Mouse (Mus musculus) heart, embryonic 12.5 days (tissue): ENCODE data around the gene Kcna2. TPM values are rescaled to one million over a fixed set of nuclear protein-coding genes. Genes with fewer than 3 reads are reported as not detected.

ENCODE experiments used
- ATAC-seq: fragments of 200-750 bp; cut with Nextera tagmentation; 2 replicates; pipeline ENCODE4 v1.8.0; 2017; ENCODE audit warnings: moderate TSS enrichment, moderate library complexity; ENCODE audit not compliant: insufficient number of reproducible peaks, low FRiP score
- H3K27ac ChIP-seq: fragments of 300-500 bp; sonication (generic); 2 replicates; pipeline ENCODE4 v1.5.1; 2016; ENCODE audit warnings: mild to moderate bottlenecking, moderate library complexity; ENCODE audit not compliant: poor library complexity, severe bottlenecking
- H3K27me3 ChIP-seq: fragments of 300-500 bp; sonication (generic); replicated peaks from 2 replicates; pipeline ENCODE4 v1.6.1; 2016; ENCODE audit warnings: mild to moderate bottlenecking, moderate library complexity
- H3K36me3 ChIP-seq: fragments of 300-500 bp; sonication (generic); 2 replicates; pipeline ENCODE4 v1.6.1; 2016; ENCODE audit warnings: mild to moderate bottlenecking, moderate library complexity
- H3K4me1 ChIP-seq: fragments of 300-500 bp; sonication (generic); replicated peaks from 2 replicates; pipeline ENCODE4 v1.6.1; 2016; ENCODE audit warnings: mild to moderate bottlenecking
- H3K4me2 ChIP-seq: fragments of 300-500 bp; sonication (generic); 2 replicates; pipeline ENCODE4 v1.6.1; 2016; ENCODE audit warnings: mild to moderate bottlenecking, moderate library complexity
- H3K4me3 ChIP-seq: fragments of 300-500 bp; sonication (generic); 2 replicates; pipeline ENCODE4 v1.5.1; 2016; ENCODE audit warnings: mild to moderate bottlenecking
- H3K9ac ChIP-seq: fragments of 300-500 bp; sonication (generic); 2 replicates; pipeline ENCODE4 v1.6.1; 2016; ENCODE audit warnings: mild to moderate bottlenecking, moderate library complexity
- H3K9me3 ChIP-seq: fragments of 300-500 bp; sonication (generic); replicated peaks from 2 replicates; pipeline ENCODE4 v1.6.1; 2016; ENCODE audit warnings: mild to moderate bottlenecking, moderate library complexity
- WGBS: fragments of 180-500 bp; shearing (Covaris S2); methylation state at CpG from one replicate; pipeline ENCODE4 v1.1.7; 2016; 5-methylcytosine and 5-hydroxymethylcytosine counted together
- polyA plus RNA-seq: library from polyadenylated mRNA; unstranded; fragments of >200 nt; fragmentation: Nextera tagmentation; extraction: Ambion mirVana; gene quantifications from 2 replicates; pipeline ENCODE4 v1.2.1, GENCODE M21; 2016

The Kcna2 gene
- polyA plus RNA-seq, 1 experiment from 2014 or later, result 0.03 TPM

DNA sequence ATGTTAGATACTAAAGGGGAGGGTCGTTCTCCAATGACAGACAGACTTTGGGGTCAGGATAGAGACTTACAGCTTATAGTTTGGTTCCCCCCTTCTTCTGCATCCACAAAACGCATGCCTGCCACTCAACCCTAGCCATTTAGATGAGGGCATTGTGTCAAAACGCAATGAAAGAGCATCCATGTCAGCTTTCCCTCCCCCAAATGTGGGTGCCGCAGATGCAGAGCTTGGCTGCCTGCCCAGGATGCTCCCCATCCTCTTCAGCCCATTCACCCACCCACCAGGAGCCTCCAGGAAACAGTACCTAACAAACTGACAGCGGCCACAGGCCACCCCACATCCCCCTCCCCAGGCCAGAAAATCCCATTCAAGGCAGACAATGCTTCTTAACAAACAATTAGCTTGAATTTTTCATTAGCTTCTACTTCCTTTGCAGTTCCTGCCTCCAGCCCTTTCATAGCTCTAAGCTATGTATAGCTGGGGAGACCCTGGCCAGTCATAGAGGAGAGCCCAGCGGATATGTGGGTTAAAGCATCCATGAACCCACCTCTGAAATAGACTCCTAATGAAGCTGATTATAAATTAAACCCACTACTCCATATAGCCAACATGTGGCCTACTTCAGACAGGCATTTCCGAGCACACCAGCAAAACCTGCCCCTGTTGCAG lies 50.1 kb downstream of the Kcna2 start:
- Histone ChIP-seq H3K4me1 (no peaks in the 10 kb centered on the region), H3K27me3 (no peaks in the 10 kb centered on the region), H3K4me3 (no peak overlapping the region), H3K4me2 (no peak overlapping the region), H3K9ac (no peak overlapping the region), H3K36me3 (no peaks in the 10 kb centered on the region), H3K9me3 (no peaks in the 10 kb centered on the region), H3K27ac (no peak overlapping the region)
- ATAC-seq, result no peak
- 55% methylated on average over 7 of the region's 7 CpGs for WGBS

DNA sequence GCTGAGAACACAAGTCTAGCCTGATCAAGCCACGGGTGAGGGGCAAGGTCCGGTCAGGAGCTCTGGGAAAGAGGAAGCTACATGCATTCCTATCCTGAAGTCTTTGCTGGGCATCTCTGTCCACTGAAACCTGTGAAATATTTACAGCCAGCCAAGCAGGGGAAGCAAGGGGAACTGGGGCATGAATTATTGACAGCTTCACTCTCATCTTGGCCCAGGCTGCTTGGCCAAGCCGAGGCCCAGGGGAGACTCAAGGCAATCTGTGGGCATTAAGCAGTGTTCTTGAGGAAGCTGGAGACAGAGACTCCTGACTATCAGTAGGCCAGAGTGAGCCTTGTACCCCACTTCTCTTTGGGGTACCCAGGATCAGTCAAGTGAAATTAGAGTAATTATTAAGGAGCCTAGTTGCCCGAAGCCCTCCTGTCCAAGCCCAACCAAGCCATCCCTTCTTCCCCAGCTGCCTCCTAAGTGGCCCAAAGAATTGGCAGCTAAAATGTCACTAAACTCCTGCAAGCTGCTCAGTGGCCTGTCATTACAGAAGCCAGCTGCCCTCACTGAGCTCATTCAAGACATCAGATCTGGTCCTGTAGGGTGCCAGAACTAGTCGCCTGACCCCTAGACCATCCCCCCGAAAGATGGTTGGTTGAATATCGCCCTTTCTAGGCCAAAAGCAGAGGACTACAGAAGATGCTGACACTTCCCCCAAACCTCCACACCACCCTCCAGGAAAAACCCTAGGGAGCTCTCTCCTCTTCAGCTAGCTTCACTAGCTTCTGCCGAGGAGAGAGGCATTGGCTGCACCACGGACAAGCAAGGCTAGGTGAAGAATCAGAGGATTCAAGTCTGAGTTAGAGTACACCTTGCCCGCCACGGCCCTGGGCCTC lies 53.1 kb downstream of the Kcna2 start:
- Histone ChIP-seq H3K4me2 (no peak overlapping the region), H3K27me3 (peaks cover 5% of the 10 kb centered on the region), H3K36me3 (no peaks in the 10 kb centered on the region), H3K4me3 (no peak overlapping the region), H3K4me1 (no peaks in the 10 kb centered on the region), H3K9ac (no peak overlapping the region), H3K9me3 (no peaks in the 10 kb centered on the region), H3K27ac (no peak overlapping the region)
- 77% methylated on average over 11 of the region's 11 CpGs for WGBS
- no peak for ATAC-seq

DNA sequence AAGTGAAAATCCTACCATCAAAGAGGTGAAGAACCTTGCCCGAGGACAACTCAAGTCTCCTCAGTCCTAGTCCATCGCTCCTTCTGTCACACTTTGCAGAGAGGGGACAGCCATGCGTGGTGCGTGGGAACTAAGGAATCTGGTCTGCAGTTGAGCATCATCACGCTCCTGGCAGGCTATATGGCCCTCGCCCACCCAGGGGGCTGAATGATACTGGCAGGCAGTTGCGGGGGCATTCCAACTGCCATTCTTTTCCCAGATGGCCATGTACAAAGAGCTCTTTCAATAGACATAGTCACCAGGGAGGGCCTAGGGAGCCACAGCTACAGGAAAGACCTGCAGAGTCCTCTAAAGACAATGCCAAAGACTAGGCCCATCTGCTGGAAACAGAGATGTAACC lies 57.9 kb downstream of the Kcna2 start:
- no peak for ATAC-seq
- WGBS, result 91% methylated on average over 7 of the region's 7 CpGs

DNA sequence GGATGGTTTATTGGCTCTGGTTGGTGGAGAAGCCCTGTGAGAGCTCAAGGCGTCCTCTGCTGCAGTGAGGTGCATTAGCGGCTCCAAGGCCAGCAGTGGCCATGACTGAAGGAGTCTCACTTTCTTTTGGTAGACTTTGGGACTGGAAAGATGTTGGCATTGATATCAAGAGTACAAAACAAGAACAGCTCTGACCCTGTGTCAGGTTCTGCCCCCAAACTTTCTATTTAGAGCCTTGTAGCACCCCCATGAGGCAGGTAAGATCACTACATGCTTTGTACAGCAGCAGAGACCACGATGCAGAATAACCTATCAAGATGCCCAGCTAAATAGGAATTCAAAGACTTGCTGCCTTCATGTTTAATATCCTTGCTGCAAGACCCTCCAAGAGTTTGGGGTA lies 58.5 kb downstream of the Kcna2 start:
- Histone ChIP-seq H3K4me3 (no peak overlapping the region), H3K4me1 (0 out of 2 replicates have a peak, but pooled peaks cover 4% of the 10 kb centered on the region), H3K27me3 (peaks cover 31% of the 10 kb centered on the region), H3K36me3 (no peaks in the 10 kb centered on the region), H3K27ac (no peak overlapping the region), H3K9me3 (no peaks in the 10 kb centered on the region), H3K9ac (no peak overlapping the region), H3K4me2 (peak overlapping the region; percentile 68)
- 55% methylated on average over 3 of the region's 3 CpGs for WGBS
- no peak for ATAC-seq

More for the DNA sequence above, 57.9 kb downstream of the Kcna2 start:
- Histone ChIP-seq H3K9me3 (no peaks in the 10 kb centered on the region), H3K4me1 (0 out of 2 replicates have a peak, but pooled peaks cover 4% of the 10 kb centered on the region), H3K4me3 (no peak overlapping the region), H3K9ac (no peak overlapping the region), H3K27ac (no peak overlapping the region), H3K27me3 (peaks cover 30% of the 10 kb centered on the region), H3K4me2 (no peak overlapping the region), H3K36me3 (no peaks in the 10 kb centered on the region)

DNA sequence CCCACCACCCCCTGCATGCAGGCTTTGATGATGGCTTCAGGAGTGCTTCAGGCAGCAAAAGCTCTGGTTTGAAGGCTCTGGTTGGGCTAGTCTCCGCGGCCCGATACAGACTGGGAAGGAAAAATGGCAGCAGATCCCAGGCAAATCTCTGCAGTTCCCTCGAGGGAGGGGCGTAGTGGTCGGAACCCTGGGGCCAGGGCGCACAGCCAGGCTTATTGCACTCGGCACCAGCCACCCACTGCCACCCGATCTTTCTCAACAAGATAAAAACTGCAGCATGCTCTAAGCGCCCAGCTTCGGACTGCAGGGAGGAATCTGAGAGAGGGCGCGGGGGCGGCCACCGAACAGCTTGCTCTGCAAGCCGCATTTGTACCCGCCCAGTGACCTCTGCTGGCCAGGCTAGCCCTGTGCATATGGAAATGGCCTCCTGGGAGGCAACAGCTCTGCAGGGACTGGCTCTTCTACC lies 58.9 kb downstream of the Kcna2 start:
- no peak overlapping the region for H3K9ac ChIP-seq
- 0 out of 2 replicates have a peak, but pooled peaks cover 4% of the 10 kb centered on the region for H3K4me1 ChIP-seq
- peak overlapping the region; percentile 33 for H3K4me3 ChIP-seq
- 3% methylated on average over 17 of the region's 17 CpGs for WGBS
- H3K36me3 ChIP-seq, result no peaks in the 10 kb centered on the region
- peaks cover 33% of the 10 kb centered on the region for H3K27me3 ChIP-seq
- peak overlapping the region; percentile 68 for H3K4me2 ChIP-seq
- H3K27ac ChIP-seq, result no peak overlapping the region
- no peaks in the 10 kb centered on the region for H3K9me3 ChIP-seq
- ATAC-seq, result no peak; the same call in 1 of the 2 replicates

DNA sequence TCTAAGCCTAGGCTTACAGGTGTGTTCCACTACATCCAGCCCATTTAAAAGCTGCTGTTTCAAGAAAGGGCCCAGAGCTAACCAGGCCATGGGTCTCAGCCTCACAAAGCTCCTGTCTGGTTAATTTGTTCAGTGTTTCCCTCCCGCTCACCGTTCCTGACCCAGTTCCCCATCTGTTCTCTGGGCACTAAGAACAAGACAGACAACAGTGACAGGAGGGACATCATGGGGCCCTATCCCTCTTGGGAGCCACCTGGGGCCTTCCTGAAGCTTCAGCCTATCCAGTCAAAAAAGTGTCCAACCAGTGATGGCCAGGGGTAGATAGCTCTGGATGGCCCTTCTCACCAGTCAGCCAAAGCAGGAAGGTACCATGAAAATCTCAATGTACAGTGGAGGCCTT lies 61.8 kb downstream of the Kcna2 start:
- WGBS, result 79% methylated on average over 2 of the region's 2 CpGs
- Histone ChIP-seq H3K27me3 (peaks cover 33% of the 10 kb centered on the region), H3K4me1 (0 out of 2 replicates have a peak, but pooled peaks cover 4% of the 10 kb centered on the region), H3K36me3 (no peaks in the 10 kb centered on the region), H3K9me3 (no peaks in the 10 kb centered on the region), H3K4me3 (no peak overlapping the region), H3K9ac (no peak overlapping the region), H3K27ac (no peak overlapping the region), H3K4me2 (no peak overlapping the region)
- ATAC-seq, result no peak

Other genes with a start within 250 kb of the Kcna2 start
- gene Kcna3, start 65.0 kb upstream of the Kcna2 start, polyA plus RNA-seq, result 1.9 and 2.1 TPM in 2 replicates
- gene Kcna10, start 81.9 kb downstream of the Kcna2 start, polyA plus RNA-seq, result not detected in 2 replicates
- gene Cym, start 120.6 kb downstream of the Kcna2 start, polyA plus RNA-seq, result 0.18 TPM in 1 of 2 replicates, not detected in the other
- not detected in 2 replicates for gene A630076J17Rik, start 129.5 kb downstream of the Kcna2 start, polyA plus RNA-seq
- gene Prok1, start 138.6 kb downstream of the Kcna2 start, polyA plus RNA-seq, result not detected in 2 replicates
- gene Lamtor5, start 177.7 kb downstream of the Kcna2 start, polyA plus RNA-seq, result 129 and 137 TPM in 2 replicates
- 2.6 TPM in 2 replicates for gene Slc16a4, start 190.1 kb downstream of the Kcna2 start, polyA plus RNA-seq
- 12.8 TPM in 2 replicates for gene Rbm15, start 232.5 kb downstream of the Kcna2 start, polyA plus RNA-seq